Mouse (Mus musculus): ENCODE data around the gene Cops7a.

Cops7a gene

GRCm38 (mm10) chr6:124965088-124965719 lies at the start of gene Cops7a:
Gene Cops7a (minus strand): TSS chr6:124965538.
- peak; percentile 94 for DNase-seq (ENCODE audit: low spot score)

- DNase-seq (ENCODE audit: low spot score) = peak; percentile 76
Observed at GRCm38 (mm10) chr6:125009181-125010073, 44.1 kb upstream of the Cops7a start.

GRCm38 (mm10) chr6:125009129-125009180 lies 43.6 kb upstream of the Cops7a start, which contains the start of gene Zfp384:
Gene Zfp384 (plus strand): TSS chr6:125009145.
- no peak for DNase-seq (ENCODE audit: low spot score)

- peak; percentile 99 for DNase-seq (ENCODE audit: low spot score)
Observed at GRCm38 (mm10) chr6:125008586-125009128, 43.3 kb upstream of the Cops7a start.

GRCm38 (mm10) chr6:125008060-125008459 lies 42.7 kb upstream of the Cops7a start:
- DNase-seq (ENCODE audit: low spot score) = no peak

GRCm38 (mm10) chr6:125005086-125005485 lies 39.7 kb upstream of the Cops7a start:
- DNase-seq (ENCODE audit: low spot score) = no peak

- no peak for DNase-seq (ENCODE audit: low spot score)
Observed at GRCm38 (mm10) chr6:125003706-125004105, 38.4 kb upstream of the Cops7a start.

GRCm38 (mm10) chr6:124999546-124999945 lies 34.2 kb upstream of the Cops7a start:
- DNase-seq (ENCODE audit: low spot score) = no peak

- DNase-seq (ENCODE audit: low spot score) = no peak
Observed at GRCm38 (mm10) chr6:124999091-124999490, 33.8 kb upstream of the Cops7a start.

- peak; percentile 53 for DNase-seq (ENCODE audit: low spot score)
Observed at GRCm38 (mm10) chr6:124998066-124998465, 32.7 kb upstream of the Cops7a start.

GRCm38 (mm10) chr6:124996551-124997501 lies 31.5 kb upstream of the Cops7a start, which contains the start of gene Pianp:
Gene Pianp (plus strand): TSS chr6:124996694.
- DNase-seq (ENCODE audit: low spot score) = peak; percentile 80

GRCm38 (mm10) chr6:124995831-124996403 lies 30.6 kb upstream of the Cops7a start:
- DNase-seq (ENCODE audit: low spot score) = peak; percentile 17

- no peak for DNase-seq (ENCODE audit: low spot score)
Observed at GRCm38 (mm10) chr6:124995246-124995645, 29.9 kb upstream of the Cops7a start.

GRCm38 (mm10) chr6:124993876-124994275 lies 28.5 kb upstream of the Cops7a start:
- DNase-seq (ENCODE audit: low spot score) = peak; percentile 29

- peak; percentile 20 for DNase-seq (ENCODE audit: low spot score)
Observed at GRCm38 (mm10) chr6:124993365-124993764, 28.0 kb upstream of the Cops7a start.

GRCm38 (mm10) chr6:124992241-124992640 lies 26.9 kb upstream of the Cops7a start:
- peak; percentile 26 for DNase-seq (ENCODE audit: low spot score)

- peak; percentile 46 for DNase-seq (ENCODE audit: low spot score)
Observed at GRCm38 (mm10) chr6:124967766-124968165, 2.4 kb upstream of the Cops7a start.

GRCm38 (mm10) chr6:124966466-124967118 lies 1.3 kb upstream of the Cops7a start:
- no peak for DNase-seq (ENCODE audit: low spot score)

GRCm38 (mm10) chr6:124965747-124966146 lies 409 bp upstream of the Cops7a start:
- no peak for DNase-seq (ENCODE audit: low spot score)

- DNase-seq (ENCODE audit: low spot score) = no peak
Observed at GRCm38 (mm10) chr6:124964638-124965037, 700 bp downstream of the Cops7a start.

- DNase-seq (ENCODE audit: low spot score) = no peak
Observed at GRCm38 (mm10) chr6:124961021-124961420, 4.3 kb downstream of the Cops7a start.
